Mouse (Mus musculus) CH12.LX (cell line): ENCODE measurements around the gene Gm11077.

ENCODE experiments used
- BHLHE40 ChIP-seq: IDR thresholded peaks from 2 replicates; pipeline ENCODE4 v1.6.1; 2011; ENCODE audit warnings: mild to moderate bottlenecking, low read depth, low read length, improper control_type of control experiment
- CHD1 ChIP-seq: IDR thresholded peaks from 2 replicates; pipeline ENCODE4 v1.6.1; 2012; ENCODE audit warnings: low read depth, low read length, improper control_type of control experiment, inconsistent platforms
- CTCF ChIP-seq, 2 experiments: IDR thresholded peaks in 1 of 2; conservative IDR thresholded peaks in 1 of 2; 2 replicates each; pipeline ENCODE4 v1.5.1; 2011 to 2012; ENCODE audit warnings: low read depth in 2 of 2, low read length in 2 of 2, improper control_type of control experiment in 1 of 2, inconsistent platforms in 1 of 2, mild to moderate bottlenecking in 1 of 2, moderate library complexity in 1 of 2
- E2F4 ChIP-seq: IDR thresholded peaks from 2 replicates; pipeline ENCODE4 v1.6.1; 2011; ENCODE audit warnings: low read depth, low read length, improper control_type of control experiment; ENCODE audit not compliant: insufficient replicate concordance
- ELF1 ChIP-seq: IDR thresholded peaks from 2 replicates; pipeline ENCODE4 v1.6.1; 2014; ENCODE audit warnings: low read depth, mild to moderate bottlenecking, inconsistent platforms, low read length, improper control_type of control experiment
- EP300 ChIP-seq: IDR thresholded peaks from 2 replicates; pipeline ENCODE4 v1.6.1; 2011; ENCODE audit warnings: low read length, improper control_type of control experiment
- JUND ChIP-seq: conservative IDR thresholded peaks from 2 replicates; pipeline ENCODE4 v1.6.1; 2011; ENCODE audit warnings: low read depth, low read length, improper control_type of control experiment
- MAX ChIP-seq: IDR thresholded peaks from 2 replicates; pipeline ENCODE4 v1.6.1; 2011; ENCODE audit warnings: low read length, improper control_type of control experiment
- PAX5 ChIP-seq: IDR thresholded peaks from 2 replicates; pipeline ENCODE4 v1.6.1; 2012; ENCODE audit warnings: low read length, inconsistent platforms, mixed read lengths
- POLR2A ChIP-seq: IDR thresholded peaks from 2 replicates; pipeline ENCODE4 v1.6.1; 2011; ENCODE audit warnings: low read depth, mild to moderate bottlenecking, improper control_type of control experiment, low read length
- UBTF ChIP-seq: IDR thresholded peaks from 2 replicates; pipeline ENCODE4 v1.6.1; 2012; ENCODE audit warnings: low read depth, mild to moderate bottlenecking, inconsistent platforms, low read length, improper control_type of control experiment, moderate library complexity

DNA sequence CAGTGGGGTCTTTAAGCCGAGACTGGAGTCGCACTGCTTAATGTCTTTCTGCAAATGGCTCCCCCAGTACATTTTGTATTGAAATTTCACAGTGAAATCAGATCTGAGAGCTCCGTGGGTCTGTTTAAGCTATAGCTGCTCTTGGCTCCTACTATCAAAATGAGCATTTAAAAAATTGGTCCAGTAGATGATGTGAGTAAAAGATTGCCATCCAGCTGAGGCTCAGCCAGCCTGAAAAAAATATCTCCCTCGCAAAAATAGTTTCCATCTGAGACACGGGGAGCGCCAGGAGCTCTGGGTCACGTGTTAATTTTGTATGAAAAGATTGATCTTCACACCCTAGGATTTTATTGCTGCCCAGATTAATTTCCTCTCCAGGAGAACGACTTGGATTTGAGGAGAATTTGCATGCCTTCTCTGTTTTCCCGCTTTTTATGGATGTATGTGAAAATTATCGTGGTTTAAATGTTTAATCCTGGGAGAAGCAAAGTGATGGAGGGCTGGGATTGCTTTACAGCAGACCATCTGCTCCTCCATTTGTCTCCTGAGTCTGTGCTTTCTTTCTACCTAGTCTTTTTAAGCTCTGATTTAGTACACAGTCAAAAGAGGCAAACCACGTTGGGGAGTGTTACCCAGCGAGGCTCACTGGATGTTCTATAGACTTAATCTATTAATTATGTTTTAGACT lies 32.7 kb upstream of the Gm11077 start:
- TF ChIP-seq CTCF (conservative IDR thresholded peaks at IDR 0.05 in 1 of 2, IDR thresholded peaks at IDR 0.05 in 1 of 2; ENCODE audit: low read depth in 2 of 2, low read length in 2 of 2) (no peak), JUND (no peak), EP300 (no peak), ELF1 (no peak), BHLHE40 (no peak), POLR2A (no peak), CHD1 (no peak), UBTF (no peak), MAX (no peak), PAX5 (no peak), E2F4 (no peak)
